Mouse (Mus musculus) thymus, postnatal 25 days (tissue): Measurements from ENCODE around the gene Hdac4.

Source experiments
- DNase-seq: peaks from one replicate; pipeline ENCODE4 v3.0.0; 2022

Gene Hdac4

GRCm38 (mm10) chr1:92057068-92057467 is 138.4 kb downstream of the Hdac4 start:
- DNase-seq = no peak

- no peak for DNase-seq
These were observed 140.3 kb downstream of the Hdac4 start for GRCm38 (mm10) chr1:92055149-92055548.

- DNase-seq = no peak
These were observed 143.3 kb downstream of the Hdac4 start for GRCm38 (mm10) chr1:92052190-92052589.

- peak; percentile 16 for DNase-seq
These were observed 143.9 kb downstream of the Hdac4 start for GRCm38 (mm10) chr1:92051489-92052062.

GRCm38 (mm10) chr1:92050992-92051391 is 144.5 kb downstream of the Hdac4 start:
- DNase-seq = no peak

- no peak for DNase-seq
These were observed 144.9 kb downstream of the Hdac4 start for GRCm38 (mm10) chr1:92050566-92050965.

- DNase-seq = no peak
These were observed 146.8 kb downstream of the Hdac4 start for GRCm38 (mm10) chr1:92048415-92049354.

- DNase-seq = no peak
These were observed 149.8 kb downstream of the Hdac4 start for GRCm38 (mm10) chr1:92045671-92046070.

GRCm38 (mm10) chr1:92044868-92045267 is 150.6 kb downstream of the Hdac4 start:
- no peak for DNase-seq

GRCm38 (mm10) chr1:92043989-92044388 is 151.5 kb downstream of the Hdac4 start:
- no peak for DNase-seq

GRCm38 (mm10) chr1:92042126-92042525 is 153.4 kb downstream of the Hdac4 start:
- no peak for DNase-seq

- no peak for DNase-seq
These were observed 154.2 kb downstream of the Hdac4 start for GRCm38 (mm10) chr1:92041290-92041689.

GRCm38 (mm10) chr1:92038714-92039113 is 156.8 kb downstream of the Hdac4 start:
- no peak for DNase-seq

- DNase-seq = no peak
These were observed 158.5 kb downstream of the Hdac4 start for GRCm38 (mm10) chr1:92037039-92037438.

- no peak for DNase-seq
These were observed 159.7 kb downstream of the Hdac4 start for GRCm38 (mm10) chr1:92035770-92036169.

GRCm38 (mm10) chr1:92034247-92034646 is 161.3 kb downstream of the Hdac4 start:
- DNase-seq = no peak

GRCm38 (mm10) chr1:92033463-92033862 is 162.0 kb downstream of the Hdac4 start:
- DNase-seq = no peak

- no peak for DNase-seq
These were observed 165.0 kb downstream of the Hdac4 start for GRCm38 (mm10) chr1:92030541-92030940.

- no peak for DNase-seq
These were observed 167.3 kb downstream of the Hdac4 start for GRCm38 (mm10) chr1:92028158-92028557.

GRCm38 (mm10) chr1:92026351-92026750 is 169.1 kb downstream of the Hdac4 start:
- no peak for DNase-seq

- no peak for DNase-seq
These were observed 171.6 kb downstream of the Hdac4 start for GRCm38 (mm10) chr1:92023906-92024305.

GRCm38 (mm10) chr1:92022009-92022408 is 173.5 kb downstream of the Hdac4 start:
- no peak for DNase-seq

- DNase-seq = no peak
These were observed 179.4 kb downstream of the Hdac4 start for GRCm38 (mm10) chr1:92015938-92016672.

GRCm38 (mm10) chr1:92015252-92015651 is 180.2 kb downstream of the Hdac4 start:
- no peak for DNase-seq
